Mouse (Mus musculus): ENCODE data around the gene Gstp3. TPM values are rescaled to one million over a fixed set of nuclear protein-coding genes. Genes with fewer than 3 reads are reported as not detected.
A peak's percentile ranks its signal among the peaks of the same experiment; 100 is the strongest.

Gene Gstp3
- polyA plus RNA-seq, 1 experiment from 2014 or later: not detected

- DNase-seq (ENCODE audit: low spot score): no peak
- WGBS: 93% methylated on average over 15 of the region's 15 CpGs
- H3K4me1 ChIP-seq: peaks cover 5% of the 10 kb centered on the region
- H3K27me3 ChIP-seq (ENCODE audit: low read depth, poor library complexity, severe bottlenecking): peaks cover 17% of the 10 kb centered on the region; the same call in 1 of the 2 replicates
- H3K4me3 ChIP-seq: no peak overlapping the region
- no peaks in the 10 kb centered on the region for H3K36me3 ChIP-seq
- H3K27ac ChIP-seq: no peak overlapping the region
- H3K9me3 ChIP-seq (replicated peaks): no peaks in the 10 kb centered on the region
Observed at GRCm38 (mm10) chr19:4086156-4086555, 26.8 kb upstream of the Gstp3 start.

- H3K4me1 ChIP-seq: peaks cover 5% of the 10 kb centered on the region
- no peaks in the 10 kb centered on the region for H3K36me3 ChIP-seq
- DNase-seq (ENCODE audit: low spot score): no peak
- 88% methylated on average over 1 of the region's 1 CpGs for whole genome bisulfite sequencing
- no peaks in the 10 kb centered on the region for H3K9me3 ChIP-seq (replicated peaks)
- H3K27ac ChIP-seq: no peak overlapping the region
- no peak overlapping the region for H3K4me3 ChIP-seq
- H3K27me3 ChIP-seq (ENCODE audit: low read depth, poor library complexity, severe bottlenecking): peaks cover 17% of the 10 kb centered on the region; the same call in 1 of the 2 replicates
Observed at GRCm38 (mm10) chr19:4084984-4085383, 25.6 kb upstream of the Gstp3 start.

- H3K9me3 ChIP-seq (replicated peaks): no peaks in the 10 kb centered on the region
- no peak for DNase-seq (ENCODE audit: low spot score)
- peaks cover 5% of the 10 kb centered on the region for H3K4me1 ChIP-seq
- 0 out of 2 replicates have a peak overlapping the region, but pooled peaks have one; percentile 9 for H3K27ac ChIP-seq
- H3K36me3 ChIP-seq: no peaks in the 10 kb centered on the region
- WGBS: 28% methylated on average over 8 of the region's 8 CpGs
- peaks cover 17% of the 10 kb centered on the region; the same call in 1 of the 2 replicates for H3K27me3 ChIP-seq (ENCODE audit: low read depth, poor library complexity, severe bottlenecking)
- H3K4me3 ChIP-seq: no peak overlapping the region
Observed at GRCm38 (mm10) chr19:4083826-4084225, 24.5 kb upstream of the Gstp3 start.

- Histone ChIP-seq H3K4me3 (no peak overlapping the region), H3K9me3 (replicated peaks) (no peaks in the 10 kb centered on the region), H3K4me1 (peaks cover 5% of the 10 kb centered on the region), H3K36me3 (no peaks in the 10 kb centered on the region), H3K27me3 (ENCODE audit: low read depth, poor library complexity, severe bottlenecking) (peaks cover 17% of the 10 kb centered on the region; the same call in 1 of the 2 replicates), H3K27ac (0 out of 2 replicates have a peak overlapping the region, but pooled peaks have one; percentile 9)
- DNase-seq (ENCODE audit: low spot score): no peak
- WGBS: 88% methylated on average over 7 of the region's 7 CpGs
Observed at GRCm38 (mm10) chr19:4083316-4083715, 23.9 kb upstream of the Gstp3 start.

- Histone ChIP-seq H3K4me1 (peaks cover 5% of the 10 kb centered on the region), H3K36me3 (no peaks in the 10 kb centered on the region), H3K27me3 (ENCODE audit: low read depth, poor library complexity, severe bottlenecking) (peaks cover 17% of the 10 kb centered on the region; the same call in 1 of the 2 replicates), H3K9me3 (replicated peaks) (no peaks in the 10 kb centered on the region), H3K27ac (no peak overlapping the region), H3K4me3 (no peak overlapping the region)
- WGBS: 88% methylated on average over 11 of the region's 11 CpGs
- DNase-seq (ENCODE audit: low spot score): no peak
Observed at GRCm38 (mm10) chr19:4082219-4082965, 23.0 kb upstream of the Gstp3 start.

GRCm38 (mm10) chr19:4081394-4081793, 22.0 kb upstream of the Gstp3 start, which contains the start of gene Cabp2:
Gene Cabp2 (plus strand): TSS chr19:4081578.
- no peaks in the 10 kb centered on the region for H3K36me3 ChIP-seq
- DNase-seq (ENCODE audit: low spot score): no peak
- H3K4me1 ChIP-seq: peaks cover 5% of the 10 kb centered on the region
- peaks cover 17% of the 10 kb centered on the region; the same call in 1 of the 2 replicates for H3K27me3 ChIP-seq (ENCODE audit: low read depth, poor library complexity, severe bottlenecking)
- WGBS: 76% methylated on average over 3 of the region's 3 CpGs
- no peaks in the 10 kb centered on the region for H3K9me3 ChIP-seq (replicated peaks)
- no peak within 1 kb of the TSS for H3K4me3 ChIP-seq
- H3K27ac ChIP-seq: no peak within 1 kb of the TSS

GRCm38 (mm10) chr19:4080511-4081009, 21.2 kb upstream of the Gstp3 start:
- Histone ChIP-seq H3K4me3 (no peak overlapping the region), H3K27ac (no peak overlapping the region), H3K9me3 (replicated peaks) (no peaks in the 10 kb centered on the region), H3K27me3 (ENCODE audit: low read depth, poor library complexity, severe bottlenecking) (peaks cover 17% of the 10 kb centered on the region; the same call in 1 of the 2 replicates), H3K36me3 (no peaks in the 10 kb centered on the region), H3K4me1 (peaks cover 5% of the 10 kb centered on the region)
- DNase-seq (ENCODE audit: low spot score): no peak
- 68% methylated on average over 8 of the region's 8 CpGs for WGBS

GRCm38 (mm10) chr19:4079594-4079993, 20.2 kb upstream of the Gstp3 start:
- H3K4me3 ChIP-seq: no peak overlapping the region
- no peak for DNase-seq (ENCODE audit: low spot score)
- H3K27ac ChIP-seq: no peak overlapping the region
- H3K9me3 ChIP-seq (replicated peaks): no peaks in the 10 kb centered on the region
- H3K36me3 ChIP-seq: no peaks in the 10 kb centered on the region
- WGBS: 81% methylated on average over 1 of the region's 1 CpGs
- H3K4me1 ChIP-seq: peaks cover 5% of the 10 kb centered on the region
- peaks cover 16% of the 10 kb centered on the region; the same call in 1 of the 2 replicates for H3K27me3 ChIP-seq (ENCODE audit: low read depth, poor library complexity, severe bottlenecking)

GRCm38 (mm10) chr19:4075531-4075930, 16.2 kb upstream of the Gstp3 start:
- Histone ChIP-seq H3K4me1 (peaks cover 2% of the 10 kb centered on the region; the same call in 1 of the 2 replicates), H3K36me3 (no peaks in the 10 kb centered on the region), H3K27ac (no peak overlapping the region), H3K27me3 (ENCODE audit: low read depth, poor library complexity, severe bottlenecking) (no peaks in the 10 kb centered on the region), H3K9me3 (replicated peaks) (no peaks in the 10 kb centered on the region), H3K4me3 (no peak overlapping the region)
- DNase-seq (ENCODE audit: low spot score): no peak
- WGBS: 93% methylated on average over 1 of the region's 1 CpGs

GRCm38 (mm10) chr19:4072706-4073424, 13.5 kb upstream of the Gstp3 start:
- H3K4me1 ChIP-seq: peaks cover 2% of the 10 kb centered on the region; the same call in 1 of the 2 replicates
- no peak overlapping the region for H3K4me3 ChIP-seq
- no peak for DNase-seq (ENCODE audit: low spot score)
- H3K9me3 ChIP-seq (replicated peaks): no peaks in the 10 kb centered on the region
- no peaks in the 10 kb centered on the region for H3K36me3 ChIP-seq
- WGBS: 75% methylated on average over 6 of the region's 6 CpGs
- H3K27ac ChIP-seq: no peak overlapping the region
- no peaks in the 10 kb centered on the region for H3K27me3 ChIP-seq (ENCODE audit: low read depth, poor library complexity, severe bottlenecking)

- no peaks in the 10 kb centered on the region for H3K36me3 ChIP-seq
- 91% methylated on average over 6 of the region's 6 CpGs for WGBS
- H3K27ac ChIP-seq: no peak overlapping the region
- no peak for DNase-seq (ENCODE audit: low spot score)
- H3K4me1 ChIP-seq: peaks cover 2% of the 10 kb centered on the region; the same call in 1 of the 2 replicates
- H3K27me3 ChIP-seq (ENCODE audit: low read depth, poor library complexity, severe bottlenecking): no peaks in the 10 kb centered on the region
- H3K4me3 ChIP-seq: no peak overlapping the region
- no peaks in the 10 kb centered on the region for H3K9me3 ChIP-seq (replicated peaks)
Observed at GRCm38 (mm10) chr19:4071406-4071805, 12.0 kb upstream of the Gstp3 start.

GRCm38 (mm10) chr19:4070756-4071155, 11.4 kb upstream of the Gstp3 start:
- DNase-seq (ENCODE audit: low spot score): no peak
- Histone ChIP-seq H3K4me1 (peaks cover 2% of the 10 kb centered on the region; the same call in 1 of the 2 replicates), H3K9me3 (replicated peaks) (no peaks in the 10 kb centered on the region), H3K36me3 (no peaks in the 10 kb centered on the region), H3K4me3 (no peak overlapping the region), H3K27me3 (ENCODE audit: low read depth, poor library complexity, severe bottlenecking) (no peaks in the 10 kb centered on the region), H3K27ac (no peak overlapping the region)
- WGBS: 83% methylated on average over 8 of the region's 8 CpGs

- H3K4me1 ChIP-seq: peaks cover 2% of the 10 kb centered on the region; the same call in 1 of the 2 replicates
- no peak for DNase-seq (ENCODE audit: low spot score)
Observed at GRCm38 (mm10) chr19:4070311-4070710, 10.9 kb upstream of the Gstp3 start.

More at GRCm38 (mm10) chr19:4070311-4070710, 10.9 kb upstream of the Gstp3 start:
- Histone ChIP-seq H3K9me3 (replicated peaks) (no peaks in the 10 kb centered on the region), H3K27me3 (ENCODE audit: low read depth, poor library complexity, severe bottlenecking) (no peaks in the 10 kb centered on the region), H3K36me3 (no peaks in the 10 kb centered on the region), H3K4me3 (no peak overlapping the region), H3K27ac (no peak overlapping the region)
- WGBS: 80% methylated on average over 15 of the region's 15 CpGs
